Mouse (Mus musculus) large intestine, adult 2 months (tissue): Measurements from ENCODE around the gene Atp7b. TPM values are rescaled to one million over a fixed set of nuclear protein-coding genes. Genes with fewer than 3 reads are reported as not detected.

Experiments
- DNase-seq: peaks from one replicate; pipeline ENCODE4 v3.0.0-alpha.2; 2012; ENCODE audit warnings: low read depth, low spot score
- WGBS: fragments of 180-500 bp; shearing (Covaris S2); methylation state at CpG from one replicate; pipeline ENCODE4 v1.1.7; 2018; 5-methylcytosine and 5-hydroxymethylcytosine counted together
- polyA plus RNA-seq: library from polyadenylated mRNA; depleted of rRNA; stranded (reverse); fragments of >200 nt; gene quantifications from 2 replicates; pipeline ENCODE4 v1.2.3, GENCODE M21; 2012

The Atp7b gene
- polyA plus RNA-seq, 1 experiment = 1.1 TPM

GRCm38 (mm10) chr8:22030990-22031389 is 29.1 kb downstream of the Atp7b start:
- DNase-seq = no peak
- 67% methylated on average over 3 of the region's 3 CpGs for WGBS

DNA sequence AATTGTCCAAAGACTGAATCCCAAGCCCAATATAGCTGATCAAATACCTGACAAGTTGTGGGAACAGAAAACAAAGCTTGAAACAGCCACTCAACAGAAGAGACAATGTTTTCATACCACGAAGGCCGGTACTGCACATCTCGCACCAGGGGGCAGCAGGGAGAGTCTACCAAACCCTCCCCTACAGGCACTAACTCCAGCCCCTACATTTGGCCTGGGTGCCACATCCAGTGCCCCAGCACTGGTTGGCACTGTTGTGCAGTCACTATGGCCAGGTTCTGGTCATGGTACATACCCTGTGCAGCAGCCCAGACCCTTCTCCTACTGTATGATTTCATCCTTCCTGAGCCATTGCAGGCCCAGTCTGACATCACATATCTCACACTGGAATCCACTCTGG is 31.1 kb downstream of the Atp7b start:
- DNase-seq = no peak
- 86% methylated on average over 3 of the region's 3 CpGs for WGBS

GRCm38 (mm10) chr8:22025241-22025640 is 34.9 kb downstream of the Atp7b start:
- no peak for DNase-seq
- WGBS = 25% methylated on average over 4 of the region's 4 CpGs

GRCm38 (mm10) chr8:22022244-22022643 is 37.9 kb downstream of the Atp7b start:
- DNase-seq = no peak
- 65% methylated on average over 7 of the region's 7 CpGs for WGBS

GRCm38 (mm10) chr8:22019498-22019897 is 40.6 kb downstream of the Atp7b start:
- WGBS = 49% methylated on average over 5 of the region's 5 CpGs
- DNase-seq = no peak

DNA sequence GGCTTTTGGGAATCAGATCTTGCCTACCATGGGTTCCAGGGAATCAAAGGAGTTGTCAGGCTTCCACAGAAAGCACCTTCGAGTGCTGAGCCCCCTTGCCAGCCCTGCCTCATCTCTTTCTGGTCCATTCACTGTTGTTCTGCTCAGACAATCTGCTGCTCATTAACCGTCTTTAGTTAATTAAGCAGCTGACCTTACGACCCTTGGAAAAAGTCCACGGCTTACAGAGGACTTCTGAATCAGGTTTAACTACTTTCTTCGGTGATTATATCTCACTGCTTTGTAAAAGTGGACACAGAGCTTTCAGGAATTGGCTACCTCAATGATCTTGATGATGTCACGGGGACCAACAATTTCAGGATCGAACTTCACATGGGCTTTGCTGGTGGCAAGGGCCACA is 42.4 kb downstream of the Atp7b start:
- DNase-seq = no peak
- WGBS = 69% methylated on average over 7 of the region's 7 CpGs

DNA sequence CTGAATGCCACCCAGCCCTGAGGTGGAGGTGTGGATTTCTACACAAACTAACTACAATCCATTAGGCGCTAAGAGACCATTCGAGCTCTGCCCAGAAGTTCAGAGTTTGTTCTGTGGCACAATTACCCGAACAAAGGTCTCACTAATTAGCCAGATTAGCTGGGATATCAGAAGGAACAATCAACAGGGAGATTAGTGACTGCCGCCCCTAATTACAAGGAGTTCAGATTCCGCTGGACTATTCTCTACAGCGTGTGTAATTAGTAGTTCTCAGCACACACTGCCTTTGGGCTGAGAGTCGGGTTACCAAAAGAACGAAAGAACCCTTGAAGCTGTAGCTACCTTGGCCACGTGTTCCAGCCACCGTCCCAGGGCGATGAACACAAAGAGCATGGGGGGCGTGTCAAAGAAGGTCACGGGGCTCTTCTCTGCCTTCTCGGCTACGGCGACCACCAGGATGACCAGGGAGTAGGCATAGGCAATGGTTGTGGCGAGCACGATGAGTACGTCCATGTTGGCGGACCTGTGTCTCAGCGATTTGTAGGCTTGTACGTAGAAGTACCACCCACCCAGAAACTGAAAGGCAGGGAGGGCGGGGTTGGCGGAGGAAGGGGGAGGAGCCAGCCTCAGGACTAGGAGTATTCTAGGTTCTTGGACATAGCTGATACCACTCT is 46.9 kb downstream of the Atp7b start:
- 71% methylated on average over 24 of the region's 24 CpGs for WGBS
- DNase-seq = no peak

DNA sequence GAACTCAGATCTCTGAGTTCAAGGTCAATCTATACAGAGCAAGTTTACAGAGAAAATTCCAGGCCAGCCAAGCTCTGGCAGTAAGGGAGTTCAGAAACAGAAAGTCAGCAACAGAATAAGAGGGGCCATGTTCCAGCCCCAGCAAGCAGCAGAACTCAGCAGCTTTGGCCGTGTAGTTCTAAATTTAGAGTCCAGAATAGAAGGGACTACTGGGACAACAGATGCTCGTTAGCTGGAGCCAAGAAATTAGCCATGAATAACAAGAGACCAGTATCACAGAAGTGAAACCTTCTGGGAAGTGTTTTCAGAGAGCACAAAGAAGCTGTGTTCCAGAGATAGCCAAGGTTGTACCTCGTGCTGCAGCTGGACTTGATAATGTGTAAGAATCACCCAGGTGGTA is 50.7 kb downstream of the Atp7b start:
- 57% methylated on average over 3 of the region's 3 CpGs for WGBS
- no peak for DNase-seq

DNA sequence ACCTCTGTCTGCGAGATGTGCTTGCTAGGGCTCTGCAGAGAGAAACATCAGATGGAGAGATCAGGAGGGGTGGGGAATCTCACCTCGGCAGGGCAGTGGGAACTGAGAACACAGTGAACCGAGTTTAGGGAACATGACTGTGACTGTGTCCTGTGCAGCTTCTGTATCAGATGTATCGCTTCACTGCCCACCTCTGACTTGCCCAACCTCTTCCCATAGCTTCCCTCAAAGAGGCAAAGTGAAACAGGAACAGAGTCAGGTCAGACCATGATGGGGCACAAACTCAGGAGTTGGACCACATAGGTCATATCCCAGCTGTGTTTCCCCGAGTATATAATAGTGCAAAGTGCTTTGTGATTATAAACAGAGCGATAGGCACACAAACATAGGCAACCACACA is 53.7 kb downstream of the Atp7b start:
- DNase-seq = no peak
- 76% methylated on average over 6 of the region's 6 CpGs for WGBS

DNA sequence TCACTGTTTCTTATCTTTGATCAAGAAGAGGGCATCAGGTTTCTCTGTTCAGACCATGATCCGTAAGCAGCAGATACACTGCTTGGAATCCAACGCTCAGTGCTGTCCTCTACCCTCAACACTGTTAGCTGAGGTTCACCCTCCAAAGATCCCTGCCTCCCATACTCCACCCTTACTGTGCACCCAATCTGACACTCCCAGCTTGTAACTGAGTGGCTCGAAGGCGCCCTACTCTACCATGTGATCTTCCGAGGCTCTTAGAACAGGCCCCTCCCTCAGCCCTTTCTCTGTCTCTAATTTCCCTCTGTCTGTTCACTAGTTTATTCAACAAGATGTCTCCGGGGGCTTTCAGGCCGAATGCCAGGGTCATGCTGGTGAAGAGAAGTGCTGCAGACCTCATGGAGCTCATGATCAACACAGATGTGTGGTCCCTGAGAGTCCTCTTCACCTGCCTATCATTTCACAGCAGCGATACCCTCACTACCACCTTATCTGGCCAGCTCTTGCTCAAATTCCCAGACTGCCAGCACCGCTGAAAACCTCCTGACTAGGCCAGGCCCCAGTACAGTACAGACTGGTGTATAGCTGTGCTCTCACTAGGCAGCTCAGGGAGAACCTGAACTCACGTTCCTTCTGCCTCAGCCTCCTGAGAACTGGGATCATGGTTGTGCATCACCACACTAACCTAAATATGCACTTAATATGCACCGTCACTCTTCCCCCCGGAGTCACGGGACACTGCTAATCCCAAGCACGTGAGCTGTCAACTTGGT is 55.2 kb downstream of the Atp7b start:
- 80% methylated on average over 14 of the region's 14 CpGs for WGBS
- DNase-seq = no peak

- DNase-seq = no peak
- 44% methylated on average over 3 of the region's 3 CpGs for WGBS
These were observed 64.9 kb downstream of the Atp7b start for GRCm38 (mm10) chr8:21995181-21995580.

DNA sequence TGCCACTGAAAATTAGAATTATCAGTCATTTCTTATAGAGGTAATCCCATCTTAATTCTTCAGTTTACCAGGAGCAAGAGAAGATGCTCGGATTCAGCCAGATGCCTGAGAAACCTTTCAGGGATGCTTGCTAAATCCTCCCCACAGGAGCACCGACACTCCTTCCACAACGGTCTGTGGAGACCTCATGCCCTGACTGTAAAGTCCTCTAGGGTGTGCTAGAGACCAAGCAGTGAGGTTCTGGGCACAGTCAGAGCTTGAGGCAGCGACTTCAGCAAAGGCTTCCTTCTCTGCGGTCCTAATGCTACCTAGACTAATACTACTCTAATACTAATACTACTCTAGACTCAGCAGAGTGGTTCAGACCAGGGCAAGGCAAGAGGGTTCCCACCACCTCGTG is 67.9 kb downstream of the Atp7b start:
- peak; percentile 7 for DNase-seq
- WGBS = 22% methylated on average over 6 of the region's 6 CpGs

- no peak for DNase-seq
- 61% methylated on average over 8 of the region's 8 CpGs for WGBS
These were observed 78.3 kb downstream of the Atp7b start for GRCm38 (mm10) chr8:21981664-21982337.

DNA sequence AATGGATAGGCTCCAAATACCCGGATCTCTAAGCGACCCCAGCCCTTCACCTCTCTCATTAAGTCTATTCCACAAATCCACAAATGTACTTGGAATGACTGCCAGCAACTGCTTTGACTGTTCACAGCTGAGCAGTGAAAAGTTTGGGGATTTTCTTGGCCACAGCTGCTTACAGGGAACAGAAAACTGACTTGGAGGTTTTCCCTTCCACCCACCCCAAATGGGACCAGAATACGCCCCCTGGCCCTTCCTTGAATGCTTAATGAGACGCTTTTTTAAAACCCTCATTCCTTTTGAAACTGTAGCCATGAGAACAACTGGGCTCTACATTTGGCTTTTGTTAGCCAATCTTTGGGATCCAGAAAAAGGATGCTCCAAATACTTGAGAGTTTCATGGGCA is 81.9 kb downstream of the Atp7b start:
- 69% methylated on average over 4 of the region's 4 CpGs for WGBS
- no peak for DNase-seq

- 77% methylated on average over 3 of the region's 3 CpGs for WGBS
These were observed 90.6 kb downstream of the Atp7b start, which contains the start of gene Ccdc70 for GRCm38 (mm10) chr8:21969475-21969874. Gene Ccdc70, plus strand, starts transcription at chr8:21969775.

DNA sequence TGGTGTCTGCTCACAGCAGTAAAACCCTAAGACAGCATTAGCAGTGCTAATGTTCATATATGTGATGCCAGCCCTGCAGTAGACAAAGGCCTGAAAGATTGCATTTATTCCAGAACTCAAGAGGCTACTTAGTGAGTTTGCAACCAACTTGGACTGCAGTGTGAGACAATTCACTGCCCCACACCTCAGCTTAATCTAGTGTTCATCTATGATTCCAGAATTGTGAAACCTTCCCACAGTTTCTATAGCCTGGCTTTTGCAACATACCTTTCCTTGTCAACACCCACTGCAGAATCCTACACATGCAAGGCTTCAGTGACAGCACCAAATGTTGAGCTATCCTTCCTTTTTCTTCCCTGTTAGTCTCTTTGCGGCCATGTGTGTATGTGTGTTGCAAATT is 93.5 kb downstream of the Atp7b start:
- 76% methylated on average over 1 of the region's 1 CpGs for WGBS
- no peak for DNase-seq

More at GRCm38 (mm10) chr8:21969475-21969874, 90.6 kb downstream of the Atp7b start, which contains the start of gene Ccdc70:
- no peak for DNase-seq

DNA sequence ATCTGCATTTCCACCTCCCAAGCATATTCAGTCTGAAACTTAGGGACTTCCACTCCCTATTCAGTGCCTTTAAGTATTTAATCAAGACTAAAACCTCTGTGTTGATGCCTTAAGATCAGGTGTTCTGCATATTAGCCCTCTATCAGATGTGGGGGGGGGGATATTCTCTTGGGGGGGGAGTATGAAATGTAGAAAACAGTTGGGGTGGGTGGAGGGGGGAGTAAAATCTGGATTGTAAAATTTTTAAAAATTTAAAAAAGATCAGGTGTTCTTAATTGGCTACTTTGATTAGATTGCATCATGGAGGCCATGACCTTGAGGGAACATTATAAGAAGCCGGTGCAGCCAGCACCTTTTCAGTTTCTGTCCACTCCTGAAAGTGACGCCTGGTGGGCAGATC is 101.7 kb downstream of the Atp7b start, which contains the start of gene Fam90a1a:
TSS of gene Fam90a1a (plus strand) at position 301 of the 400 bp plus-strand sequence.
- WGBS = 79% methylated on average over 2 of the region's 2 CpGs

DNA sequence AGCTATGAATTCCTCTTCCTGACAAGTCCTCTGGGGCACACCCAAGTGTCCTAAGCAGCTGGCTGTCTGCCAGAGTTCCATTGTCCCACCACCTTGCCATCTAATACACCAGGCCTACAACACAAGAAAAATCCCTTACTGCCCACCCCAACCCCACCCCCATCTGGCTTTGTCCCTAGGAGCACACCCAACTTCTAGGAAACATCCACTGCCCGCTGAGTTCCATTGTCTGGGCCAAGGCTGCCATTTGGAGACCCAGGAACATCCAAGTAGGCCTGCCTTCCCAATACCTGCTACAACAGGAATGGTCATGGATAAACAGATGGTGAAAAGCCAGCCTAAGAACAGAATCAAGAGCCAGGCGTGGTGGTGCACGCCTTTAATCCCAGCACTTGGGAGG is 103.8 kb downstream of the Atp7b start:
- DNase-seq = no peak
- WGBS = 79% methylated on average over 3 of the region's 3 CpGs

More for the DNA sequence above, 101.7 kb downstream of the Atp7b start, which contains the start of gene Fam90a1a:
- DNase-seq = no peak

- DNase-seq = no peak
- WGBS = 8% methylated on average over 9 of the region's 9 CpGs
These were observed 104.8 kb downstream of the Atp7b start for GRCm38 (mm10) chr8:21955321-21955720.

GRCm38 (mm10) chr8:21947311-21948017 is 112.6 kb downstream of the Atp7b start:
- WGBS = 71% methylated on average over 9 of the region's 9 CpGs
- DNase-seq = no peak
